Mouse (Mus musculus) ovary, postnatal 10 days (tissue): ENCODE results near the gene Synpo2l.
"Not testable (repeated sequence)": the region's sequence is repeated elsewhere in the genome, so short reads cannot be mapped to it uniquely, and the experiment has no call there.

Experiments used
- DNase-seq: peaks from one replicate; pipeline ENCODE4 v3.0.0; 2022; ENCODE audit warnings: low spot score

Gene Synpo2l

DNA sequence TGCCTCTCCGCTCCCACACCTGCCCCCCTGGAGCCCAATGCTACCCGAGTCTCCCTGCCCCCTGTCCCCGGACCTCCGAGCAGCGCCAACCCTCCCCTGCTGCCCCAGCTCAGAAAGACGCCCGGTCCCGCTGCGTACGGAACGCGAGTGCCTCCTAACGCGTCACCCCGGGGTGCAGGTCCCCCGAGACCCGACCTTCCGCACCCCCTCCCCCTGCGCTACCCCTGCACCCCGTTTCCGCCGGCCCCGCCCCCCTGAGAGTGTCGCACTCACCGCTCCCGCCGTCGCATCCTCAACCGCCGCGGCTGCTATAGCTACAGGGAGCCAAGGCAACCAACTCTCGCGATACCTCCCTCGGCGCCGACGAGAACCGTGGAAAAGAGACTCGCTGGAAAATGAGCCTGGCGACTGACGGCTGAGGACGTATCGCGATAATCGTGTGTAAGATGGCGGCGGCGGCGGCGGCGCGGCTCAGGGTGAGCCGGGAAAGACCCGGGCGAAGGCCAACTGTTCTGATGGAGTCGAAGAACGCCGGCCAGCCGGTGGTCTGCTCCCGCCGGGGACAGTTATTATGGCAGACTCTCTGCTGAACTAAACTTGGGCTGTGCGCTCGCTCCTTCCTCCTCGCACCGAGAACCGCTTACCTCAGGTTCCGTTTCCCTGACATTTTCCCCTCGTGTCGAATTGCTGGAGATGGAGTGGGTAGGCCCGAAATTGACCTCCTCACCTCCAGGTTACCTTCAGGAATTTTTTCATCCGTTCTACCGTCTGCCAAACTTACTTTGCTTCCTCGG lies 27.3 kb downstream of the Synpo2l start, which contains the start of gene Usp54:
Gene Usp54, minus strand, starts transcription at position 420 of the 794 bp plus-strand sequence.
- DNase-seq, result peak; percentile 90

DNA sequence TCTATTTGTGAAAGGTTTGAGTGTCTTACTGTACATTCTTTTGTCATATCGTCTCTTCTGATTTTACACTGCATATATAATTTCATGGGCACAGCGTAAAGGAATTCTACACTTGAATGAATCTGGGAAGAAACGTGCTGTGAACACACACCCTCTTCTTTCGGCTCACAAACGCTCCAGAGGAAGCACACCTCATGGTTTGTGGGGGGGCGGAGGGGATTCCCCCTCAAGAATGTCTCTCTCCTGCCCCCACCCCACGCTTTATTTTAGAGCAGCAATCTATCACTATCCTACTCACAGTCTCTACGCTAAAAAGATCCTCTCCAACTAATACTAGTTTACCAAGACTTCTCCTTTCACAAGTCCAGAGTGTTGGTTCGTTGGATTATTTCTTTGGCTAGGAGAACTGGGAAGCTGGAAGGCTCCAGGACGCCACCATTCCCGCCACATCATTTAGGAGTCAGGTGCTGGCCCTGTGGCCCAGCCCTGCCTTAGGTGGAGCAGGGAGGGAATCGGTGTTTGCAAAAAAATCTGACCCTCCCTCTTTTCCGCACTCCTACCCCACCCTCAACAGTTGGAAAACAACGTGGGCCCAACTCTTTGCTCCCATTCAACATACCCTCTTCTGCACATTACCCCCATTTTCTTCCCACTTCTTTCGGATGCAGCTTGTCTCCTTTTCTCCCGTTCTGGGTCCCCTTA lies 28.1 kb downstream of the Synpo2l start:
- no peak for DNase-seq

DNA sequence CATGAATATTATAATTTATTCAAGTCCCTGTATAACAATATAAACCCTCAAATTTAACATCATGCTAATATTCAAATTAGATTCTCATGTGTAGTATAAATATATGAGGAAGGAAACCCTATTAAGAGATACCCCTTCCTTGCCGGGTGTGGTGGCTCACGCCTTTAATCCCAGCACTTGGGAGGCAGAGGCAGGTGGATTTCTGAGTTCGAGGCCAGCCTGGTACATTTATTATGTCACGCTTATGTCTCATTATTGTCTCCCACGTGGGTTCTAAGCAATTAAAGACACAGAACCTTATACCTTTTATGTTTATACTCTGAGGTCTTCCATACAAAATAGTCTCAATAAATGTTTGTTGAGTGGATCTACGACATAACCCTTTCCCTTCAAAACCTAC lies 29.5 kb downstream of the Synpo2l start:
- no peak for DNase-seq

DNA sequence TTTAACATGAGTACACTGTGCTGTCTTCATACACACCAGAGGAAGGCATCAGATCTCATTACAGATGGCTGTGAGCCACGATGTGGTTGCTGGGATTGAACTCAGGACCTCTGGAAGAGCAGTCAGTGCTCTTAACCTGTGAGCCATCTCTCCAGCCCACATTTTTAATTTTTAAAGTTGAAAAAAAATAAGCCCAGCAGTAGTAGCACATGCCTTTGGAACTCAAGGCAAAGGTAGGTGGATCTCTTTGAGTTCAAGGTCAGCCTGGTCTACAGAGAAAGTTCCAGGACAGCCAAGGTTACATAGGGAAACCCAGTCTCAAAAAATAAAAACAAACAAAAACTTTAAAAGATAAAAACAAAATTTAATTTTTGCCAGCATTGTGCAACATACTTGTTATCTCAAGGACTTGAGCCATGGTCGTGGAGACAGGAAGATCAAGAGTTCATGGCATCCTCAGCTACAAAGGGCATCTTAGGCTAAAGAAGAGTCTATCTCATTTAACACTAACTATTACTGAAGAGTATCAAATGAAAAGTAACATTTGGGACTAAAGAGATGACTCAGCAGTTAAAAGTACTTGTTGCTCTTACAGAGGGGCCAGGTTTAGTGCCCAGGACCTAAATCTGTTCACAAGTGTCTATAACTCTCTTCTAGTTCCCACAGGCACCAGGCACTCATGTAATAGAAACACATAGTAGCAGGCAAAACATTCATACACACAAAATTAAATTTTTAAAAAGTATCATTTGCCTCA lies 30.2 kb downstream of the Synpo2l start:
- DNase-seq, result no peak

DNA sequence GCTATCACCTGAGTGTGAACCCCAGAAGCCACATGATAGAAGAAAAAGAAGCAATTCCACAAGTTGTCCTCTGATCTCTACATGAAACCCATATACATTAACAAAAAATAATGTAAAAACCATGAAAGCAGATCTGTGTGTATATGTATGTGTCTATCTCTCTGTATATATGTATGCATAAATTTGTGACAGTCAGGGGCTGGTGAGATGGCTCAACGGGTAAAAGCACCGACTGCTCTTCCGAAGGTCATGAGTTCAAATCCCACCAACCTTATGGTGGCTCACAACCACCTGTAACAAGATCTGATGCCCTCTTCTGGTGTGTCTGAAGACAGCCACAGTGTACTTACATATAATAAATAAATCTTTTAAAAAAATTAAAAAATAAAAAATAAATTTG lies 31.2 kb downstream of the Synpo2l start:
- DNase-seq, result not testable (repeated sequence)

DNA sequence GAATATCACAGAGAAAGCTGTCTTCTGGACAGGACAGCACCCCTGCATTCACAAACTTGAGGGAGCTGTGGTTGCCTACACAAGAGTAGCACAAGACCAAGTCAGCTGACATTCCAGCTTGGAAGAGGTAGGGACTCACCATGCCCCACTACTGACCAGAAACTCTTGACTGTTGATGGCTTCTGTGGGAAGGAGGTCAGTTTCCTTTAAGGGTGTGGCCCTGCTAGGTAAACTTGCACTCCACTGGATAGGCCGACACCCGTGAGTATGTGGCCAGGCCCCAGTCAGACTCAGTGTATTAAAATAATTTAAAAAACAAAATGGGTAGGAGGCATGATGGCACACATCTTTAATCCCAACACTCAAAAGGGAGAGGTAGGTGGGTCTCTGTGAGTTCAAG lies 32.6 kb downstream of the Synpo2l start:
- DNase-seq, result no peak

DNA sequence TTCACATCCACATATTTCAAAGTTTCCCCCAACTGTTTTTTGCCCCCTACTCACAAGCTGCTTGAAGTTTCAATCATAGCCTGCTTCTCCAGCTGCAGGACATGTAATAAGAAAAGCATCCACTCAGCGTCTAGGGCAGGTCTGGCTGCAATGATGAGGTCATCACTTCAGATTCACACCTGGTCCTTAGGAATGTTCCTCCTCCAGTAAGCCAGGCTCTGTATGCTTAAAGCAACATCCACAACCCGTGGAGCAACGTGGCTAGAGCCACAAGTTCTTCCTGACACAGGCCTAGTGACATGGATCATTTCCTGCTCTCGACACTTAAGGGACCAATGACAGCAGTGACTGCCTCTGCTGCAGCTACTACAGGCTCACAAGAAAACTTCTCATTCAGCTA lies 36.9 kb downstream of the Synpo2l start:
- no peak for DNase-seq

DNA sequence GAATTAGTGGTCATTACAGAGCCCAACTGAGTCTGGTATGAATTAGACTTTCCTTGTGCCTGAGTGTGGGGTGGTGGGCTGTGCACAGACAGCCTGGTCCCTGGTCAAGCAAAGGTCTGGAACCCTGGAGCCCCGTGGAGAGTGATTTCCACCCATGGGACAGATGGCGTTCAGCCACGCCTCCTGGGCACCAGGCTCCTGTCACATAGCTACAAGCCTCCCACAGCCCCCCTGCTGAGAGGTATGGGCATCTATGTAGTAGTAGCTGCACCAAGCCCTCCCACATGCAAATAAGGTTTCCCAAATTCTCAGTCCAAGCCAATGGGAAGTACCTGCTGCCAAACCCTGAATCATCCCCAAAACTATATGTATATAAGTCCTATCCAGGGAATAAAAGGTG lies 41.2 kb downstream of the Synpo2l start:
- no peak for DNase-seq

DNA sequence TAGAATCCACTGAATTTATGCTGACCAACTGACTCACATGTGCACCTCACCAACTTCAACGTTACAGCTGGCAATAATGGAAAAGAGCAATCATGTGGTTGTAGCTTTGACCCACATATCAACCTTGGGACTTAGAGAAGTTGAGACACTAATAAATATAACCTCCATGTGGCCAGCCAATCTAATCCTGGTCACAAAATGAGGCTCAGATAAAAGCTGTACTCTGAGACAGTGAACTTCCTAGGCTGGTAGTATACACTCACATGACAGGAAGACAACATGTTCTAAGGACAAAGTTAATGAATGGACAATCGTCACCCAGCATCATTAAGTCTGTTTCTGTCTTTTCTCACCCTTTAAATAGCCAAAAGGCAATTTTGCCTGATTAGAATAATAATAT lies 41.7 kb downstream of the Synpo2l start:
- DNase-seq, result no peak

DNA sequence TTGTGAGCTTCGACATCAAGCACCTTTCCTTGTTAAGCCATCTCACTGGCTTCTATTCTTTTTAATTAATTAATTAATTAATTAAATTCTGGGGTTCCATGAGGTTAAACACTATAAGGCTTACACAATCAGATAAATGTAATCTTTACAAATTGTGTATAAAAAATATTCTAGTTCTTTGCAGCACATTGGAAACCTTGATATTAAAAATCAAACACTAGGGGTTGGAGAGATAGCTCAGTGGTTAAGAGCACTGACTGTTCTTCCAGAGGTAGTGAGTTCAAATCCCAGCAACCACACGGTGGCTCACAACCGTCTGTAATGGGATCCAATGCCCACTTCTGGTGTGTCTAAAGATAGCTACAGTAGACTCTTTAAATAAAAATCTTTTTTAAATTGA lies 45.2 kb downstream of the Synpo2l start:
- no peak for DNase-seq

DNA sequence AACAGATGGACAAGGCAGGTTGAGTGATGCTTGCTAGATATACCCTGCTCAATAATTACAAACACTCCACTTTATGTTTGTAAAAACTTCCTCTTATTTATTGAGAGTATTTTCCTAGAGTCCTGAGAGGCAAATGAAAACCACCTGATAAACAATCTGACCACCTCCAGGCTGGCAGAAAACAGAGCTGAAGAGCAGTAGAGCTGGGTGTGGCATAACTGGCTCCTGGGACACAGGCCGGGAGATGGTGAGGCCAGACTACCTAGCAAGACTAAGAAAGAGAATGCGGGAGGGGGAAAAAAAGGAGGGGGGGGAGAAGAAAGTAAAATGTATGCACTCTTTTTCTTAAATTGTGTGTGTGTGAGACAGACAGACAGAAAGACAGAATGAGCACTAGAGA lies 45.7 kb downstream of the Synpo2l start:
- DNase-seq, result no peak

DNA sequence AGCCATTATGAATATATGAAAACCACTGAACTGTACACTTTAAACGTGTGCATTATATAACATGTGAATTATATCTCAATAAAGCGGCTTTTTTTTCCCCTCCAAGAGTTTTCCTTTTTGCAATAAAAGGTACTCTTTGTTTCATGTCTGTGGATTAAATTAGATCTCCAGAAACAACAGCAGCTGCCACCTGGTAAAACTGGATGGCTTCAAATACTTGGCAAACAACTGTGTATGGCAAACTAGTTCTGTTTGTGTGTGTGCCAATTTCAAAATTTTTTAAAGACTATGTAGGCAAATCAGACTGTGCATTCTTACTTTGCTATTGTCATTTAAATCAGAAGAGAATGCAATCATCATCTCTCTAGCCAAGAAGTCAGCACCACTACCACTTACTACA lies 46.3 kb downstream of the Synpo2l start:
- no peak for DNase-seq

DNA sequence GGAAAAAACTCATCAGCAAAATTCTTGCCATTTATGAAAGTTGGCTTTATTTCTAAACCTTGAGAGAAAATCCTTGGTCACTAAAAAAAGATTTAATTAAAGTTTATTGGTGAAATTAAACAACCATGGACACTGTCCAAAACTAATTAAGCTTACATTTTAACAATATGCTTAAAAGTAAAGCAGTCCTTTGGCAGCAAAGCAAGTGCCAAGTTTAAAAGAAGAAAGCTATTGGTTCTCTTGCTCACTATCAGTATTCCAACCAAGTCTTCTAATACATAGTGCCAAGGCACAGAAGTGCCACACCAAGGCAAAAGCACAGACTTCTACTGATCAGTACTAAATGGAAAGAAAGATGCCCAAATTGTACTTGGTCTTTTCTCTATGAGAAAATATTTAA lies 49.0 kb downstream of the Synpo2l start:
- DNase-seq, result no peak

DNA sequence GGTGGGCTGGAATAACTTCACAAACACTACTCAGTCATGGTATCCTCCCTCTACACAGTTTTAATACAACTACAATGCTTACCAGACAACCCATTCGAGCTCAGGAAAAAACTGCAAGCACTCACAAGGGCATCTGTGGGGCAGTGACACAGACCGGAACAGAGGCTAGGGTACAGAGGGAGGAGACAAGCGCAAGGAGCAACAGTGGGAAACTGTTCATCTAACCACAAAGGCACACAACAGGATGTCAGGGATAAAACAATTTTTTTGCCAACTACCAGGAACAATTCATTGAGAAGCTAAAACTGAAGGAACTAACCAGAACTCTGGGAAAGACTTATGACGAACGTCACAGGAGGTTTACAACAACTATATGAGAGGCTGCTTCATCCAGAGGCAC lies 49.9 kb downstream of the Synpo2l start:
- DNase-seq, result no peak

DNA sequence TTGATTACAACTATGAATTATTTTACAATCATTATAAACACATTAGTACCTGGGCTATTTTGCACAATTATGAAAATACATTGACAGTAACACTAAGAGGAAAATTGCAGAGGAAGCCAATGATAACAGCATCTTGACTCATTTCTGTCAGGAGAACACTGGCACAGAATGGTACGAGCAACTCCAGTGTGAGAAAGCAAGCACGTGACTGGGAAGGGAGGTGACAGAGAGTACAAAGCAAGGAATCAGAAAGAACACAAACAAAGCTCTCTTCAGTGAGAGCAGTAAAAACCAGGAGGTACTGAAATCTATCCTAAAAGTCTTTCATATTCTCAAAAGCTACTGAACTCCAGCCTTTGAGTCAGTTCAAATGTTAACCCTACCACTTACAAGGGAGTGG lies 51.7 kb downstream of the Synpo2l start:
- no peak for DNase-seq

DNA sequence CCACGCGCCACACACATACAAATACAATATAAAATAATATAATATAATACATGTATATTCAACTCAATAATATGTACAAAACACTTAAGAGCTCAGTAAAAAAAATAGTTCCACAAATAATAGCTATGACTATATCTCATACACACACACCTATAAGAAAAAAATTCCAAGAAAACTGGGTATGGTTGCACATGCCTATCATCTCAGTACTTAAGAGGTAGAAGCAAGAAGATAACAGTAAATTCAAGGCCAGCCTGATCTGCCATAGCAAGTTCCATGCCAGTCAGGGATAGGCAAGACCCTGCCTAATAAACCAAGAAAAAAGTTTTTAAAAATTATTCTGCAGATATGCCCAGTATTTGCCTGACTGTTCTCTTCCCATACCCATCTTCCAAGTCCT lies 53.1 kb downstream of the Synpo2l start:
- DNase-seq, result no peak

DNA sequence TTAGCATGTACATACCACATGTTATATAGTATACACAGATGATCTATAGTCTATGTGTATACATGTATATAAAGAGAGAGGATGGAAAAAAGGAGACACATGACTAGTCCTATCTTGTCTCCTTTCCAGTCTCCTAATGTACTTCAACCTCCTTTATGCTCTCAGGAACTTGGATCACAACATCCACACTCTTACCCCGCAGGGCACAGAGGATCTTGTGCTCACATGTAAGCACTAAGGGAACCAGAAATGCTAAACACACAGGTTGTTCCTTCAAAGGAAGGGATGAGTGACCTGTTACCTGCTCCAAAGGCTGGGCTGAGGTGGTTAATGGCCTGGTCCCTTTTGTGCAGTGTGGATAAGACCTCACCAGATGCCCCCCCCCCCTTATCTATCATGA lies 55.3 kb downstream of the Synpo2l start:
- DNase-seq, result no peak

DNA sequence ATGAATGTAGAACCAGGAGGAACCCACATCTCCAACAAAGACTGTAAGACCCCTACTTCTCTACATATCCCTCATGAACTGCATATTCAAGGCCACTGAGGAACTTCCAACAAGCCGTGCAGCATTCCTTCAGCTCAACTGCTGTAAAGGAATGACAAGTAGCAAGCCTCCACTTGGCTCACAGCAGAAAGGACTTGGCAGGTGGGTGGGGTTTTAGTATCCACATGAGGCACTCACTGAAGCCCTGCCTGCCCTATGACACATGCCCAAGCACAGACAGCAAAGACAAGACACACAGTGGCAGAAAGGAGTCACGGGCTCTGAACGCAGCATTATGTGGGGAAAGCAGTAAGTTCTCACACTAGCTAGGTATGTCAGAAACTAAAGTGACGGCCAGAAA lies 58.0 kb downstream of the Synpo2l start:
- DNase-seq, result no peak

DNA sequence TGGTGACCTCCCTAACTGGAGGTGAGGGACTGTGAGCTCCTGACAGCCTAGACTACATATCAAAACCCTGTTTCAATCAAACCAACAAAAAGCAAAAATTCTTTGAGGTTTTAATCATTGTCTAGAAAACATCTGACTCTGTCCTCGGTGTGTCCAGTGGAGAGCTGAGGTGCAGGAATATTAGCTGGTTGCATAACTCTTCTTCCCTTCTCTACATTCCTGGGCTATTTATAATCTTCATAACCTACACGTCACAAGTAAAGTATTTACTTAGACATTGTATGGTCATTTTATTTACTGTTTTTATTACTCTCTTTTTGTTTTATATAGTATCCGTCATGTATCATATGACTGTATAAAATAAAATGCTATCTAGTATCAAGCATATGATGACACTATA lies 58.6 kb downstream of the Synpo2l start:
- DNase-seq, result no peak
